Mouse (Mus musculus): ENCODE measurements at regions not wholly inside any gene's neighbourhood (a gene's known extent, or its start where the extent isn't known, plus 50 kb on each side); places are given as distances from the start of the nearest gene placed in this dataset.

- peak; percentile 7 to 28 for DNase-seq
These were observed 64.0 kb downstream of the Il9r start for GRCm38 (mm10) chr11:32136066-32136465.

- no peak for DNase-seq
These were observed 66.1 kb downstream of the Il9r start for GRCm38 (mm10) chr11:32133996-32134395.

GRCm38 (mm10) chr11:32132008-32132615 is 68.0 kb downstream of the Il9r start:
- peak in 1 of 2 experiments; percentile 21 for DNase-seq

- DNase-seq: no peak
These were observed 71.5 kb downstream of the Il9r start for GRCm38 (mm10) chr11:32128551-32128950.

GRCm38 (mm10) chr11:32128018-32128417 is 72.1 kb downstream of the Il9r start:
- no peak for DNase-seq

GRCm38 (mm10) chr11:32127401-32127817 is 72.7 kb downstream of the Il9r start:
- no peak for DNase-seq

- no peak for DNase-seq
These were observed 73.3 kb downstream of the Il9r start for GRCm38 (mm10) chr11:32126786-32127185.

- DNase-seq: no peak
These were observed 73.8 kb downstream of the Il9r start for GRCm38 (mm10) chr11:32126311-32126698.

GRCm38 (mm10) chr11:32125586-32126310 is 74.3 kb downstream of the Il9r start:
- DNase-seq: no peak

- no peak for DNase-seq
These were observed 79.5 kb downstream of the Il9r start for GRCm38 (mm10) chr11:32120596-32120995.

- DNase-seq: no peak
These were observed 81.0 kb downstream of the Il9r start for GRCm38 (mm10) chr11:32118844-32119629.

- no peak for DNase-seq
These were observed 82.1 kb downstream of the Il9r start for GRCm38 (mm10) chr11:32117930-32118329.

- no peak for DNase-seq
These were observed 86.8 kb downstream of the Il9r start for GRCm38 (mm10) chr11:32113118-32113826.

GRCm38 (mm10) chr11:32112521-32112920 is 87.6 kb downstream of the Il9r start:
- DNase-seq: no peak

GRCm38 (mm10) chr11:32111841-32112240 is 88.2 kb downstream of the Il9r start:
- no peak for DNase-seq

- DNase-seq: no peak
These were observed 90.2 kb downstream of the Il9r start for GRCm38 (mm10) chr11:32109911-32110310.
